Mouse (Mus musculus) megakaryocyte, embryonic 14.5 days (primary cell): ENCODE measurements at regions not wholly inside any gene's neighbourhood (a gene's known extent, or its start where the extent isn't known, plus 50 kb on each side); places are given as distances from the start of the nearest gene placed in this dataset.

ENCODE experiments used
- H3K27me3 ChIP-seq: replicated peaks from 2 replicates; pipeline ENCODE3; 2012; ENCODE audit warnings: inconsistent platforms
- H3K36me3 ChIP-seq: replicated peaks from 2 replicates; pipeline ENCODE3; 2012; ENCODE audit warnings: low read length, inconsistent platforms, mixed read lengths
- H3K4me1 ChIP-seq: 2 replicates; pipeline ENCODE4 v1.6.1; 2012; ENCODE audit warnings: inconsistent platforms
- H3K4me3 ChIP-seq: replicated peaks from 2 replicates; pipeline ENCODE3; 2012; ENCODE audit warnings: moderate library complexity, mild to moderate bottlenecking, inconsistent platforms
- H3K9me3 ChIP-seq: 2 replicates; pipeline ENCODE4 v1.6.1; 2012; ENCODE audit warnings: inconsistent platforms
- FLI1 ChIP-seq: IDR thresholded peaks from 2 replicates; pipeline ENCODE4 v1.6.1; 2012; ENCODE audit warnings: low read length, inconsistent platforms, mixed read lengths
- GATA1 ChIP-seq: IDR thresholded peaks from 3 replicates; pipeline ENCODE4 v1.6.1; 2012; ENCODE audit warnings: mixed read lengths, low read length, inconsistent platforms, borderline replicate concordance

- no peak for TF ChIP-seq GATA1
- TF ChIP-seq FLI1: no peak
- H3K4me1 ChIP-seq: no peaks in the 10 kb centered on the region
- no peaks in the 10 kb centered on the region for H3K36me3 ChIP-seq
- H3K27me3 ChIP-seq: no peaks in the 10 kb centered on the region
- H3K4me3 ChIP-seq: no peak overlapping the region
- H3K9me3 ChIP-seq: peaks cover 14% of the 10 kb centered on the region
Observed at GRCm38 (mm10) chr2:159334711-159335110, 540.1 kb downstream of the Dhx35 start.

- TF ChIP-seq FLI1 (no peak), GATA1 (no peak)
- Histone ChIP-seq H3K9me3 (peaks cover 9% of the 10 kb centered on the region; the same call in 1 of the 2 replicates), H3K4me1 (no peaks in the 10 kb centered on the region), H3K4me3 (no peak overlapping the region), H3K36me3 (no peaks in the 10 kb centered on the region), H3K27me3 (no peaks in the 10 kb centered on the region)
Observed at GRCm38 (mm10) chr2:159336646-159337045, 542.0 kb downstream of the Dhx35 start.

GRCm38 (mm10) chr2:159343624-159344560 lies 549.3 kb downstream of the Dhx35 start:
- Histone ChIP-seq H3K4me1 (no peaks in the 10 kb centered on the region), H3K4me3 (no peak overlapping the region), H3K9me3 (no peaks in the 10 kb centered on the region), H3K36me3 (no peaks in the 10 kb centered on the region), H3K27me3 (no peaks in the 10 kb centered on the region)
- no peak for TF ChIP-seq GATA1
- no peak for TF ChIP-seq FLI1

- TF ChIP-seq GATA1: no peak
- no peak for TF ChIP-seq FLI1
- Histone ChIP-seq H3K4me3 (no peak overlapping the region), H3K4me1 (no peaks in the 10 kb centered on the region), H3K27me3 (no peaks in the 10 kb centered on the region), H3K9me3 (peaks cover 3% of the 10 kb centered on the region; the same call in 1 of the 2 replicates), H3K36me3 (no peaks in the 10 kb centered on the region)
Observed at GRCm38 (mm10) chr2:159354247-159354646, 559.6 kb downstream of the Dhx35 start.

- no peak overlapping the region for H3K4me3 ChIP-seq
- peaks cover 3% of the 10 kb centered on the region; the same call in 1 of the 2 replicates for H3K9me3 ChIP-seq
- H3K4me1 ChIP-seq: no peaks in the 10 kb centered on the region
- no peaks in the 10 kb centered on the region for H3K27me3 ChIP-seq
- TF ChIP-seq FLI1 (no peak), GATA1 (no peak)
- no peaks in the 10 kb centered on the region for H3K36me3 ChIP-seq
Observed at GRCm38 (mm10) chr2:159356503-159356902, 561.9 kb downstream of the Dhx35 start.

- no peak for TF ChIP-seq GATA1
- no peak for TF ChIP-seq FLI1
- no peaks in the 10 kb centered on the region for H3K36me3 ChIP-seq
- H3K4me1 ChIP-seq: no peaks in the 10 kb centered on the region
- H3K27me3 ChIP-seq: no peaks in the 10 kb centered on the region
- H3K9me3 ChIP-seq: peaks cover 3% of the 10 kb centered on the region; the same call in 1 of the 2 replicates
- no peak overlapping the region for H3K4me3 ChIP-seq
Observed at GRCm38 (mm10) chr2:159361371-159361770, 566.8 kb downstream of the Dhx35 start.

- no peaks in the 10 kb centered on the region for H3K36me3 ChIP-seq
- H3K4me3 ChIP-seq: no peak overlapping the region
- no peak for TF ChIP-seq FLI1
- TF ChIP-seq GATA1: no peak
- no peaks in the 10 kb centered on the region for H3K27me3 ChIP-seq
- no peaks in the 10 kb centered on the region for H3K9me3 ChIP-seq
- no peaks in the 10 kb centered on the region for H3K4me1 ChIP-seq
Observed at GRCm38 (mm10) chr2:159392865-159393264, 598.3 kb downstream of the Dhx35 start.

- Histone ChIP-seq H3K9me3 (peaks cover 16% of the 10 kb centered on the region; the same call in 1 of the 2 replicates), H3K36me3 (no peaks in the 10 kb centered on the region), H3K4me1 (no peaks in the 10 kb centered on the region), H3K4me3 (no peak overlapping the region), H3K27me3 (no peaks in the 10 kb centered on the region)
- TF ChIP-seq GATA1 (no peak), FLI1 (no peak)
Observed at GRCm38 (mm10) chr2:159401421-159402100, 607.0 kb downstream of the Dhx35 start.

GRCm38 (mm10) chr2:159404940-159405339 lies 610.3 kb downstream of the Dhx35 start:
- Histone ChIP-seq H3K36me3 (no peaks in the 10 kb centered on the region), H3K4me1 (no peaks in the 10 kb centered on the region), H3K9me3 (peaks cover 9% of the 10 kb centered on the region; the same call in 1 of the 2 replicates), H3K27me3 (no peaks in the 10 kb centered on the region), H3K4me3 (no peak overlapping the region)
- TF ChIP-seq FLI1 (no peak), GATA1 (no peak)

GRCm38 (mm10) chr2:159414599-159414998 lies 620.0 kb downstream of the Dhx35 start:
- TF ChIP-seq FLI1 (no peak), GATA1 (no peak)
- H3K9me3 ChIP-seq: 0 out of 2 replicates have a peak, but pooled peaks cover 3% of the 10 kb centered on the region
- H3K4me1 ChIP-seq: no peaks in the 10 kb centered on the region
- H3K4me3 ChIP-seq: no peak overlapping the region
- no peaks in the 10 kb centered on the region for H3K27me3 ChIP-seq
- no peaks in the 10 kb centered on the region for H3K36me3 ChIP-seq
